Mouse (Mus musculus) sigmoid colon, adult 10 weeks (tissue): ENCODE results near the gene Cyp2j12. TPM values are rescaled to one million over a fixed set of nuclear protein-coding genes. Genes with fewer than 3 reads are reported as not detected.

Source experiments
- polyA plus RNA-seq: library from polyadenylated mRNA; stranded (reverse); fragments of 350-450 nt; fragmentation: Illumina TruSeq; extraction: RNeasy Lipid Tissue Mini Kit (QIAGEN cat#74804); gene quantifications from one replicate; pipeline ENCODE4 v1.2.3, GENCODE M21; 2014; ENCODE audit warnings: low read depth, low replicate concordance

Gene Cyp2j12
- not detected for polyA plus RNA-seq

GRCm38 (mm10) chr4:96140732-96141467, at the start of gene Cyp2j12:
TSS of gene Cyp2j12 (minus strand) at chr4:96141152.

GRCm38 (mm10) chr4:96077261-96078125, 63.5 kb downstream of the Cyp2j12 start, which contains the start of gene Cyp2j13:
TSS of gene Cyp2j13 (minus strand) at chr4:96077546.

Other genes with a start within 250 kb of the Cyp2j12 start
- 329 TPM for gene Hook1, start 173.9 kb downstream of the Cyp2j12 start, polyA plus RNA-seq
- gene Cyp2j13, start 63.6 kb downstream of the Cyp2j12 start, polyA plus RNA-seq = 0.22 TPM
- gene Cyp2j7, start 95.5 kb upstream of the Cyp2j12 start, polyA plus RNA-seq = not detected
- gene Cyp2j11, start 207.5 kb upstream of the Cyp2j12 start, polyA plus RNA-seq = not detected